Mouse (Mus musculus) lung, postnatal 0 days (tissue): Measurements from ENCODE around the gene Ccdc152. TPM values are rescaled to one million over a fixed set of nuclear protein-coding genes. Genes with fewer than 3 reads are reported as not detected.
A peak's percentile ranks its signal among the peaks of the same experiment; 100 is the strongest.

Experiments
- ATAC-seq: fragments of 200-750 bp; cut with Nextera tagmentation; 2 replicates; pipeline ENCODE4 v1.8.0; 2017; ENCODE audit warnings: moderate library complexity
- DNase-seq: peaks from one replicate; pipeline ENCODE4 v3.0.0-alpha.2; 2016; ENCODE audit warnings: low spot score
- H3K27ac ChIP-seq: fragments of 300-500 bp; sonication (generic); 2 replicates; pipeline ENCODE4 v1.5.1; 2014; ENCODE audit warnings: antibody characterized with exemption, mild to moderate bottlenecking, low read length, mixed read lengths
- H3K27me3 ChIP-seq: fragments of 300-500 bp; sonication (generic); replicated peaks from 2 replicates; pipeline ENCODE4 v1.6.1; 2014; ENCODE audit warnings: low read length, mixed read lengths; ENCODE audit not compliant: insufficient read depth
- H3K36me3 ChIP-seq: fragments of 300-500 bp; sonication (generic); 2 replicates; pipeline ENCODE4 v1.6.1; 2014; ENCODE audit warnings: low read length, mixed read lengths; ENCODE audit not compliant: insufficient read depth
- H3K4me1 ChIP-seq: fragments of 300-500 bp; sonication (generic); 2 replicates; pipeline ENCODE4 v1.6.1; 2014; ENCODE audit warnings: antibody characterized with exemption, low read depth, low read length, mixed read lengths; ENCODE audit not compliant: insufficient read depth
- H3K4me2 ChIP-seq: fragments of 300-500 bp; sonication (generic); replicated peaks from 2 replicates; pipeline ENCODE4 v1.6.1; 2014; ENCODE audit warnings: low read depth, mild to moderate bottlenecking, low read length, moderate library complexity, mixed read lengths
- H3K4me3 ChIP-seq: fragments of 300-500 bp; sonication (generic); 2 replicates; pipeline ENCODE4 v1.5.1; 2014; ENCODE audit warnings: low read depth, low read length
- H3K9ac ChIP-seq: fragments of 300-500 bp; sonication (generic); replicated peaks from 2 replicates; pipeline ENCODE4 v1.6.1; 2014; ENCODE audit warnings: low read depth, mild to moderate bottlenecking
- H3K9me3 ChIP-seq: fragments of 300-500 bp; sonication (generic); 2 replicates; pipeline ENCODE4 v1.6.1; 2016; ENCODE audit warnings: low read length, mixed read lengths
- CTCF ChIP-seq: IDR thresholded peaks from 2 replicates; pipeline ENCODE4 v1.5.1; 2016; ENCODE audit warnings: antibody characterized with exemption, mild to moderate bottlenecking
- EP300 ChIP-seq: IDR thresholded peaks from 2 replicates; pipeline ENCODE4 v1.6.1; 2016; ENCODE audit warnings: antibody characterized with exemption, mild to moderate bottlenecking, control low read depth
- WGBS: fragments of 180-500 bp; shearing (Covaris S2); extraction: QIAGEN DNeasy Blood & Tissue Kit; methylation state at CpG from one replicate; pipeline ENCODE4 v1.1.7; 2014; 5-methylcytosine and 5-hydroxymethylcytosine counted together
- polyA plus RNA-seq: library from polyadenylated mRNA; unstranded; fragments of >200 nt; fragmentation: Nextera tagmentation; extraction: Ambion mirVana; gene quantifications from 2 replicates; pipeline ENCODE4 v1.2.1, GENCODE M21; 2015

The Ccdc152 gene
- polyA plus RNA-seq, 1 experiment from 2014 or later: 2.2 TPM

- H3K4me3 ChIP-seq: no peak overlapping the region
- no peaks in the 10 kb centered on the region for H3K9me3 ChIP-seq
- no peak overlapping the region for H3K27ac ChIP-seq
- H3K9ac ChIP-seq: no peak overlapping the region
- no peaks in the 10 kb centered on the region for H3K27me3 ChIP-seq
- 88% methylated on average over 1 of the region's 1 CpGs for WGBS
- no peaks in the 10 kb centered on the region; the same call in 1 of the 2 replicates for H3K4me1 ChIP-seq
- peaks cover 8% of the 10 kb centered on the region; the same call in 1 of the 2 replicates for H3K36me3 ChIP-seq
- TF ChIP-seq EP300 (no peak), CTCF (no peak)
- ATAC-seq (no peak), DNase-seq (no peak)
- H3K4me2 ChIP-seq: no peak overlapping the region
Observed at GRCm38 (mm10) chr15:3281737-3282136, 21.6 kb downstream of the Ccdc152 start.

DNA sequence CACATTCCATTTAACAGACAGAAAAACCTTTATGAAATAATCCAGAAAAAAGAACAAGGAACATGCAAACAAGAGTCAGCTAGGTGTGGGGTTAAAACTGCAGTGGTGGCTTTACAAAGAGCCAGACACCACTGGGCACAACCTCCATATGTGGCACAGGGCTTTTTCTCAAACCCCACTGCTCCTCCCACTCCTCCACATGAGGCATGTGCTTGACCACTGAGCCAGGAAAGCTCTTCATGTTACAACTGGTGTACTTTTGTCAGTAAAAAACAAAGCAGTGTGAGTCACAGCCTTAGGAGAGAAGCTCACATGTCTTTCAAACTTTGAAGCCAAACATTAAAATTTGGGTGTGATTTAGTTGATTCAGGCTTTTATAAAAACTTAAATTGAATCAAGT is 22.1 kb downstream of the Ccdc152 start:
- Histone ChIP-seq H3K9ac (no peak overlapping the region), H3K27me3 (no peaks in the 10 kb centered on the region), H3K4me1 (no peaks in the 10 kb centered on the region; the same call in 1 of the 2 replicates), H3K36me3 (peaks cover 12% of the 10 kb centered on the region; the same call in 1 of the 2 replicates), H3K4me3 (no peak overlapping the region), H3K4me2 (no peak overlapping the region), H3K27ac (no peak overlapping the region), H3K9me3 (no peaks in the 10 kb centered on the region)
- TF ChIP-seq EP300 (no peak), CTCF (no peak)
- peak; percentile 35 for DNase-seq
- no peak for ATAC-seq

- ATAC-seq (no peak), DNase-seq (no peak)
- Histone ChIP-seq H3K9me3 (no peaks in the 10 kb centered on the region), H3K27ac (no peak overlapping the region), H3K4me2 (no peak overlapping the region), H3K36me3 (peaks cover 20% of the 10 kb centered on the region; the same call in 1 of the 2 replicates), H3K27me3 (no peaks in the 10 kb centered on the region), H3K4me3 (no peak overlapping the region), H3K4me1 (no peaks in the 10 kb centered on the region), H3K9ac (no peak overlapping the region)
- TF ChIP-seq CTCF: no peak
- TF ChIP-seq EP300: no peak
- WGBS: 75% methylated on average over 7 of the region's 7 CpGs
Observed at GRCm38 (mm10) chr15:3279242-3279641, 24.1 kb downstream of the Ccdc152 start.

GRCm38 (mm10) chr15:3277391-3277790 is 25.9 kb downstream of the Ccdc152 start:
- ATAC-seq (no peak), DNase-seq (no peak)
- H3K27ac ChIP-seq: no peak overlapping the region
- no peak overlapping the region for H3K4me2 ChIP-seq
- TF ChIP-seq CTCF (peak; percentile 51), EP300 (no peak)
- H3K4me3 ChIP-seq: no peak overlapping the region
- H3K4me1 ChIP-seq: peaks cover 5% of the 10 kb centered on the region; the same call in 1 of the 2 replicates
- H3K9me3 ChIP-seq: no peaks in the 10 kb centered on the region
- no peaks in the 10 kb centered on the region for H3K27me3 ChIP-seq
- peaks cover 20% of the 10 kb centered on the region; the same call in 1 of the 2 replicates for H3K36me3 ChIP-seq
- H3K9ac ChIP-seq: no peak overlapping the region
- WGBS: 88% methylated on average over 2 of the region's 2 CpGs

DNA sequence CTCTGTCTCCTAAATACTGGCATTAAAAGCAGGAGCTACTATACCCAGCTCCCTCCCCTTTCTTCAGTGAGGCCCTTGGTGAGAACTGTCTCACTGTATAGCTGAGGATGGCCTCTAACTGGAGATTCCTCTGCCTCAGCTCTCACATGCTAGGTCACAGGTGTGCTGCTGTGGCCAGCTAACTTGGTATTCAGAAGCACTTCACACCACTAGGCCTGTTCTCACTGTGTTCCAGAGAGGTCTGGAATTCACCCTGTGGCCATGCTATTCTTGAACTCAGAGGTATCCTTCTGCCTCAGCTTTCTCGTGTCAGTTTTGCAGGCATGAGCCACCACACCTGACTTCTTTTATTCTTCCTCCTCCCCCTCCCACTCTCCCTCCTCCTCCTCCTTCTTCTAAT is 30.1 kb downstream of the Ccdc152 start:
- ATAC-seq: no peak
- Histone ChIP-seq H3K4me3 (peak overlapping the region; percentile 47; the same call in 1 of the 2 replicates), H3K4me2 (peak overlapping the region; percentile 56), H3K9ac (no peak overlapping the region; the same call in 1 of the 2 replicates), H3K27ac (no peak overlapping the region), H3K36me3 (peaks cover 12% of the 10 kb centered on the region; the same call in 1 of the 2 replicates), H3K27me3 (no peaks in the 10 kb centered on the region), H3K9me3 (no peaks in the 10 kb centered on the region), H3K4me1 (peaks cover 13% of the 10 kb centered on the region; the same call in 1 of the 2 replicates)
- WGBS: 80% methylated on average over 1 of the region's 1 CpGs
- no peak for DNase-seq
- TF ChIP-seq EP300: no peak
- no peak for TF ChIP-seq CTCF

DNA sequence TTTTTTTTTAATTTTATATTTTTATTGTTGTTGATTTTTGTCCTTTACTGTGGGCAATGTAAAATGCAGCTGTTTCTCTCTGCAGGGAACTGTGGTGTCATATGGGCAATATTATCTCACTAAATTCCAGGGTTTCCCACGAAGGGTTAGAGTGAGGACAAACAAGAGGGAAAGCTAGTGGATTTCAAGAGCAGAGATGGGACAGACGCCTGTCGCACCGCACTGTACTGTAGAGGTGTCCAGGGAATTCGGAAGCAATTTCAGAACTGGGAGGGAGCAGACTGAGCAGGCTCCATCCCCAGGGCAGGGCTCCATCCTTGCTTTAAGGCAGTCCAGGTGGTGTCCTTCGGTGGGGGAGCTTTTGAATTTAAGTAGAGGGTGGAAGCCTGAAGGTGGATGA is 32.1 kb downstream of the Ccdc152 start:
- 19% methylated on average over 6 of the region's 6 CpGs for WGBS
- TF ChIP-seq CTCF (no peak), EP300 (no peak)
- peak; percentile 43 for DNase-seq
- Histone ChIP-seq H3K27ac (peak overlapping the region; percentile 94), H3K4me1 (peaks cover 13% of the 10 kb centered on the region; the same call in 1 of the 2 replicates), H3K36me3 (peaks cover 8% of the 10 kb centered on the region; the same call in 1 of the 2 replicates), H3K4me2 (peak overlapping the region; percentile 56), H3K4me3 (peak overlapping the region; percentile 47), H3K9ac (peak overlapping the region; percentile 51), H3K27me3 (no peaks in the 10 kb centered on the region), H3K9me3 (no peaks in the 10 kb centered on the region)
- ATAC-seq: peak; percentile 53
